Mouse (Mus musculus) splenic B cell, adult 2 months (primary cell): Measurements from ENCODE around the gene Dcun1d4.
"Not testable (repeated sequence)": the region's sequence is repeated elsewhere in the genome, so short reads cannot be mapped to it uniquely, and the experiment has no call there.

ENCODE experiments used
- DNase-seq: peaks from one replicate; pipeline ENCODE4 v3.0.0-alpha.2; 2011; ENCODE audit warnings: low read depth, low spot score
- H3K27me3 ChIP-seq: 2 replicates; pipeline ENCODE4 v1.6.1; 2012; ENCODE audit warnings: mild to moderate bottlenecking, low read length, moderate library complexity, mixed read lengths; ENCODE audit not compliant: control insufficient read depth, poor library complexity, insufficient read depth, severe bottlenecking
- H3K36me3 ChIP-seq: 2 replicates; pipeline ENCODE4 v1.6.1; 2012; ENCODE audit warnings: mild to moderate bottlenecking, low read length, moderate library complexity, mixed read lengths; ENCODE audit not compliant: control insufficient read depth, poor library complexity, insufficient read depth, severe bottlenecking

Dcun1d4 gene

DNA sequence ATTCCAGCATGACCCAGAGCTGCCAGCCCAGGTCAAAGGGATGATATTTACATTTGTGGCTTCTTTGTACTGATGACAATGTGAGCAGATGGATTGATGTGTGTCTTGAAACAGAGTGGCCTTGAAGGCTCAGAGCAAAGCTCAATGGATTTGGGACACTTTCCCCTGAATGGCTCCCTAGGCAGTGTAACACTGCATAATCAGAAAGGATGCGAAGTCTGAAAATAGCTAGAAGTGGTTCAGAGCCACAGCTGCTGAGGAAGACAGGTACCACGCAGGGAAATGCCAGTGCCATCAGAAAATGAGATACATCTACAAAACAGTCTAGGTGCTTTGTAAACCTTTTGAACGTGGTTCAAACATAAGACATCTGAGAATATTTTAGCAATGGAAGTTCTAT, 97.3 kb downstream of the Dcun1d4 start:
- H3K27me3 ChIP-seq = no peaks in the 10 kb centered on the region
- no peaks in the 10 kb centered on the region for H3K36me3 ChIP-seq
- DNase-seq = no peak

- H3K27me3 ChIP-seq, H3K36me3 ChIP-seq, DNase-seq: not testable (repeated sequence)
Measured at GRCm38 (mm10) chr5:73584011-73584410, 103.2 kb downstream of the Dcun1d4 start.

GRCm38 (mm10) chr5:73585212-73586115, 104.7 kb downstream of the Dcun1d4 start:
- Histone ChIP-seq H3K27me3 (no peaks in the 10 kb centered on the region; the same call in 1 of the 2 replicates), H3K36me3 (no peaks in the 10 kb centered on the region)
- no peak for DNase-seq

DNA sequence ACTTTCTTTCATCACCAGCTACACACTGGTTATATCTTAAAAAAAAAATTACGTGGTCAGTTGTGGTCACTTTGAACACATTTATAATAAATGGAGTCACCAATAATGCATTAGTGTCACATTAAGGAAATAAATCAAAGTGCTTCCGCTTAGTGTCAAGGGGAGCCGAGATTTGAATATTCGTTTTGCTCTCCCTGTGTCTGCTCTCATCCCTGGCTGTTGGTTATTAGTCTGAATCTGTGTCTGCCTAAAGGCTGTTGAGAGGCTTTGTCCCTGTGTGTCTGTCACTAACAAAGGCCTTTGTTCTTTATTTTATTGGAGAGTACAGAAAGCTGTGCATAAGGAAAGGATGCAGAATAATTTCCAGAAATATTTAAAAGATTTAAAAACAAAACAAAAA, 105.8 kb downstream of the Dcun1d4 start:
- H3K27me3 ChIP-seq = no peaks in the 10 kb centered on the region; the same call in 1 of the 2 replicates
- DNase-seq = no peak
- H3K36me3 ChIP-seq = no peaks in the 10 kb centered on the region

- no peak for DNase-seq
- Histone ChIP-seq H3K27me3 (no peaks in the 10 kb centered on the region; the same call in 1 of the 2 replicates), H3K36me3 (no peaks in the 10 kb centered on the region)
Measured at GRCm38 (mm10) chr5:73587119-73587518, 106.3 kb downstream of the Dcun1d4 start.

GRCm38 (mm10) chr5:73598943-73599695, 118.3 kb downstream of the Dcun1d4 start:
- Histone ChIP-seq H3K36me3 (no peaks in the 10 kb centered on the region), H3K27me3 (no peaks in the 10 kb centered on the region)
- DNase-seq = no peak

DNA sequence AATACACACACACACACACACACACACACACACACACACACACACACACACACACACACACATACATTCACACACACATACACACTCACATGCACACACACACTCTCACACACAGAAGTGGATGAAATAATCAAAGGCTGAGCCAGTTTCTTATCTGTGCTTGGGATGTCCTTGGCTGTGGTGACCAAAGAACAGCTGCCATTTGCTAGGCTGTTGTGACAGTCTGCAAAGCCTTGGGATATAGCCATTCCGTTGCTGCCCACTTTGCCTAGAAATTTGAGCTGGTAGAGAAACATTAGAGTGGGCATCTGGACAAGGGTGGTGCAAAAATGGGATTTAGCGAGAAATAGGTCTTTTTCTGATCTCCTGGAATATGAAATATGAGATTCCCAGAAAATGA, 119.2 kb downstream of the Dcun1d4 start:
- Histone ChIP-seq H3K27me3 (no peaks in the 10 kb centered on the region), H3K36me3 (no peaks in the 10 kb centered on the region)
- no peak for DNase-seq

- Histone ChIP-seq H3K27me3 (no peaks in the 10 kb centered on the region), H3K36me3 (no peaks in the 10 kb centered on the region)
- no peak for DNase-seq
Measured at GRCm38 (mm10) chr5:73601361-73601763, 120.6 kb downstream of the Dcun1d4 start.

GRCm38 (mm10) chr5:73602865-73603264, 122.1 kb downstream of the Dcun1d4 start:
- no peak for DNase-seq
- H3K36me3 ChIP-seq = no peaks in the 10 kb centered on the region
- H3K27me3 ChIP-seq = no peaks in the 10 kb centered on the region

DNA sequence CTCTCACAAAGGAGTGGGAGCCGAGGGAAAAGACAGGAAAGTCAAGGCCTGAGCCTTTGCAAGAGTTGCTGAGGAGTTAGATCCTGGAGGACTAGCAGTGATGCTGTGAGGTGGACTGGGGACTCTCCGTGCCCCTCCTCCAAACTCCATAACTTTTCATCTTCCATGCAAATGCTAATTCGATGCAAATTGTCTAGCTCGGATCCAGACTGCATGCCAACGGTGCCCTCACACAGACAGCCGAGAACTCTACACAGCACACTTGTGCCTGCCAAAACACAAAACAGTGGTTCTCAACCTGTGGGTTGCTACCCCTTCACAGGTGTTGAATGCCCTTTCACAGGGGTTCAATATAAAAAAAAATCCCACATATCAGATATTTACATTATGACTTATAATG, 123.7 kb downstream of the Dcun1d4 start:
- DNase-seq = no peak
- H3K36me3 ChIP-seq = no peaks in the 10 kb centered on the region
- H3K27me3 ChIP-seq = no peaks in the 10 kb centered on the region

GRCm38 (mm10) chr5:73604964-73605363, 124.2 kb downstream of the Dcun1d4 start:
- Histone ChIP-seq H3K36me3 (no peaks in the 10 kb centered on the region), H3K27me3 (no peaks in the 10 kb centered on the region)
- DNase-seq = no peak
